Mouse (Mus musculus): ENCODE measurements around the gene Nobox. TPM values are rescaled to one million over a fixed set of nuclear protein-coding genes. Genes with fewer than 3 reads are reported as not detected.
A peak's percentile ranks its signal among the peaks of the same experiment; 100 is the strongest.

Gene Nobox
- polyA plus RNA-seq, 1 experiment from 2014 or later: not detected

DNA sequence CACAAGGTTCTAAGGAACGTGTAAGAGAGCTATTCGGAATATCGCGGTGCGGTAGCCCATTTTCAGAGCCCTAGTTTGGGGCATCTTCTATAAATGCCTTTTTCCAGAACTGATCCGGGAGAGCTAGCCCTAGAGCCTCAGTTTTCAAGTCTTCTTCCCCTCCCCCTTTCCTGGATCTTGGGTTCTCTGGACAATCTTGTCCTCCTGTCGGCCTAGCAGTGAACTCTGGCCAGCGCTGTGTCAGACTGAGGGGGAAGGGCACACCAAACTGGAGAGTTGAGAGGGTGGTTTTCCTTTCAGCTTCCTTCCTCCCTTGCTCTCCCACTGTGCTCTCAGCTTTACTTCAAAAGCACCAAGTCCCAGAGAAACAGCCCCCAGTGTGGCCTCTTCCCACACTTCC is 43.0 kb downstream of the Nobox start:
- H3K9ac ChIP-seq (replicated peaks; ENCODE audit: low read length): no peak overlapping the region; the same call in 1 of the 2 replicates
- WGBS: 2% methylated on average over 8 of the region's 8 CpGs
- no peak overlapping the region for H3K27ac ChIP-seq (replicated peaks; ENCODE audit: low read depth, low read length)
- H3K4me3 ChIP-seq (ENCODE audit: low read depth, low read length): peak overlapping the region; percentile 61
- H3K36me3 ChIP-seq (replicated peaks; ENCODE audit: control insufficient read depth, insufficient read depth, low read depth, low read length): no peaks in the 10 kb centered on the region
- peak overlapping the region; percentile 88 for H3K4me2 ChIP-seq (ENCODE audit: low read depth, low read length)
- DNase-seq (ENCODE audit: low spot score): peak; percentile 47
- ATAC-seq (replicated peaks; ENCODE audit: insufficient number of reproducible peaks, low FRiP score, low TSS enrichment, low read depth): 0 out of 2 replicates have a peak, but pooled peaks have one; percentile 11
- H3K27me3 ChIP-seq (ENCODE audit: control insufficient read depth, insufficient read depth, low read length): no peaks in the 10 kb centered on the region
- no peaks in the 10 kb centered on the region for H3K4me1 ChIP-seq (ENCODE audit: control insufficient read depth, insufficient read depth, low read length)
- H3K9me3 ChIP-seq (replicated peaks; ENCODE audit: control insufficient read depth, low read length): no peaks in the 10 kb centered on the region

DNA sequence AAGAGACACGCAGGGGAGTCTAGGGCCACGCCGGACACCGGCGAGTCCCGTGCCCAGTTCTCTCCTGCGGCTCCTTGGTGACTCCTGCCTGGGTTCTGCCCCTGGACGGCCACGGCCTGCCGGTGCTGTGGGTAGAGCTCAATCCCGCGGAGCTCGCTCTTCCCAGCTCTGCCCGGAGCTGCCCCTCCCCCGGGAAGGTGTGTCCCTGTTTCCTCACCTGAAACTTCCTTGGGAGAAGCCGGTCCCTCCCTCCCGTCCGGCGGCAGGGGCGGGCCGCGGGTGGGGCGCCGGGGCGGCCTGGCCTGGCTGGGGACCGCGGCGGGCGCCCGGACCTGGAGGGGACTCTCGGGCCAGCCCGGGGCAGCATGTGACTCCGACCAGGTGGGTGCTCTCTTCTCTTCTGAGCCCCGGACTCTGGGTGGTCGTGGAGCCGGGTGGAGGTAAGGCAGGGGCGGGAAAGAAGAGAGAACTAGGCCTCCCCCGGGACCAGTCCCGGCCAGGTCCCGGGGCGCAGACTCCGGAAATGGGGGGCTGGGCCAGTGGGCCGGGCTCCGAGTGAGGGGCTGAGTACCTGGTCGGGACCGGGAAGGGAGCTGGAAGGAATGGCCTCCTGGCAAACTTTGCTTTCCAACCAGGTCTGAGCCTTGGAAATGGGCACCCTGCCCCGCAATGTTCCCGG is 43.9 kb downstream of the Nobox start, which contains the start of gene Arhgef5:
Gene Arhgef5, plus strand, starts transcription at position 220 of the 679 bp plus-strand sequence.
- 1% methylated on average over 39 of the region's 48 CpGs for WGBS

DNA sequence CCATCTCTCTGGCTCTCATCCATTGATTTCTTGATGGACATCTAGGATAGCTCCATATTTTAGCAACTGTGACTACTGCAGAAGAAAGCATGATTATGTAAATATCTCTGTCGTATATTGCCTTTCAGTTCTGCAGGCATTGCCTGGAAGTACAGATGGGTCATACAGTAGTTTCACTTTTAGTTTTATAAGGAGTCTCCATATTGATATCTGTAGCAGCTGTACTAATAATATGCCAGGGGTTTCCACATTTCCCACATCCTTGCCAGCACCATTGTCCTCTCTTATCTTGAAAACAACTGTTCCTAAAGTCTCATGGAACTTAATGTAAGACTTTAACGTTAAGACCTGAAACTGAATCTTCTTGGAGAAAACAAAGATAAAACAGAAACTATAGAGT is 48.6 kb downstream of the Nobox start:
- H3K4me1 ChIP-seq (ENCODE audit: control insufficient read depth, insufficient read depth, low read length): no peaks in the 10 kb centered on the region
- H3K4me2 ChIP-seq (ENCODE audit: low read depth, low read length): no peak overlapping the region
- no peak overlapping the region for H3K4me3 ChIP-seq (ENCODE audit: low read depth, low read length)
- no peaks in the 10 kb centered on the region for H3K36me3 ChIP-seq (replicated peaks; ENCODE audit: control insufficient read depth, insufficient read depth, low read depth, low read length)
- H3K9me3 ChIP-seq (replicated peaks; ENCODE audit: control insufficient read depth, low read length): no peaks in the 10 kb centered on the region
- H3K9ac ChIP-seq (replicated peaks; ENCODE audit: low read length): no peak overlapping the region
- H3K27ac ChIP-seq (replicated peaks; ENCODE audit: low read depth, low read length): no peak overlapping the region
- no peak for DNase-seq (ENCODE audit: low spot score)
- ATAC-seq (replicated peaks; ENCODE audit: insufficient number of reproducible peaks, low FRiP score, low TSS enrichment, low read depth): no peak
- no peaks in the 10 kb centered on the region for H3K27me3 ChIP-seq (ENCODE audit: control insufficient read depth, insufficient read depth, low read length)
- 76% methylated on average over 2 of the region's 2 CpGs for WGBS

More for the DNA sequence above, 43.9 kb downstream of the Nobox start, which contains the start of gene Arhgef5:
- Histone ChIP-seq H3K27ac (replicated peaks; ENCODE audit: low read depth, low read length) (no peak within 1 kb of the TSS), H3K9ac (replicated peaks; ENCODE audit: low read length) (peak within 1 kb of the TSS; percentile 69), H3K4me2 (ENCODE audit: low read depth, low read length) (peak within 1 kb of the TSS; percentile 88), H3K4me3 (ENCODE audit: low read depth, low read length) (peak within 1 kb of the TSS; percentile 61), H3K9me3 (replicated peaks; ENCODE audit: control insufficient read depth, low read length) (no peaks in the 10 kb centered on the region), H3K36me3 (replicated peaks; ENCODE audit: control insufficient read depth, insufficient read depth, low read depth, low read length) (no peaks in the 10 kb centered on the region), H3K27me3 (ENCODE audit: control insufficient read depth, insufficient read depth, low read length) (no peaks in the 10 kb centered on the region), H3K4me1 (ENCODE audit: control insufficient read depth, insufficient read depth, low read length) (no peaks in the 10 kb centered on the region)
- DNase-seq (ENCODE audit: low spot score) (peak; percentile 49), ATAC-seq (replicated peaks; ENCODE audit: insufficient number of reproducible peaks, low FRiP score, low TSS enrichment, low read depth) (peak; percentile 88)

- DNase-seq (ENCODE audit: low spot score) (peak; percentile 51), ATAC-seq (replicated peaks; ENCODE audit: insufficient number of reproducible peaks, low FRiP score, low TSS enrichment, low read depth) (no peak)
- Histone ChIP-seq H3K9ac (replicated peaks; ENCODE audit: low read length) (no peak overlapping the region), H3K27me3 (ENCODE audit: control insufficient read depth, insufficient read depth, low read length) (no peaks in the 10 kb centered on the region), H3K27ac (replicated peaks; ENCODE audit: low read depth, low read length) (no peak overlapping the region), H3K4me1 (ENCODE audit: control insufficient read depth, insufficient read depth, low read length) (no peaks in the 10 kb centered on the region), H3K9me3 (replicated peaks; ENCODE audit: control insufficient read depth, low read length) (no peaks in the 10 kb centered on the region), H3K4me3 (ENCODE audit: low read depth, low read length) (no peak overlapping the region), H3K4me2 (ENCODE audit: low read depth, low read length) (no peak overlapping the region), H3K36me3 (replicated peaks; ENCODE audit: control insufficient read depth, insufficient read depth, low read depth, low read length) (no peaks in the 10 kb centered on the region)
- WGBS: 69% methylated on average over 7 of the region's 7 CpGs
Measured at GRCm38 (mm10) chr6:43254193-43254926, 55.0 kb downstream of the Nobox start.

Other genes with a start within 250 kb of the Nobox start
- gene Olfr441, start 203.2 kb downstream of the Nobox start, polyA plus RNA-seq (2014; fragmentation: Nextera tagmentation; extraction: Ambion mirVana): not detected in 2 replicates
- gene Olfr237-ps1, start 163.0 kb downstream of the Nobox start, polyA plus RNA-seq (2014; fragmentation: Nextera tagmentation; extraction: Ambion mirVana): not detected in 2 replicates
- not detected in 2 replicates for gene Olfr437, start 146.3 kb downstream of the Nobox start, polyA plus RNA-seq (2014; fragmentation: Nextera tagmentation; extraction: Ambion mirVana)
- not detected in 2 replicates for gene Olfr13, start 137.4 kb downstream of the Nobox start, polyA plus RNA-seq (2014; fragmentation: Nextera tagmentation; extraction: Ambion mirVana)
- gene Olfr435, start 112.4 kb downstream of the Nobox start, polyA plus RNA-seq (2014; fragmentation: Nextera tagmentation; extraction: Ambion mirVana): not detected in 2 replicates
- not detected in 2 replicates for gene Olfr434, start 96.5 kb downstream of the Nobox start, polyA plus RNA-seq (2014; fragmentation: Nextera tagmentation; extraction: Ambion mirVana)
- not detected in 2 replicates for gene Olfr47, start 78.0 kb downstream of the Nobox start, polyA plus RNA-seq (2014; fragmentation: Nextera tagmentation; extraction: Ambion mirVana)
- 4.5 and 5.7 TPM in 2 replicates for gene Arhgef5, start 44.0 kb downstream of the Nobox start, polyA plus RNA-seq (2014; fragmentation: Nextera tagmentation; extraction: Ambion mirVana)

All from embryonic facial prominence, embryonic 11.5 days (tissue).